Mouse (Mus musculus) left cerebral cortex, adult 11 months (tissue): ENCODE results near the gene Vmn2r90.
A peak's percentile ranks its signal among the peaks of the same experiment; 100 is the strongest.
"Not testable (repeated sequence)": the region's sequence is repeated elsewhere in the genome, so short reads cannot be mapped to it uniquely, and the experiment has no call there.

Experiments used
- DNase-seq: peaks from one replicate; pipeline ENCODE4 v3.0.0; 2022; ENCODE audit warnings: low spot score

Gene Vmn2r90

DNA sequence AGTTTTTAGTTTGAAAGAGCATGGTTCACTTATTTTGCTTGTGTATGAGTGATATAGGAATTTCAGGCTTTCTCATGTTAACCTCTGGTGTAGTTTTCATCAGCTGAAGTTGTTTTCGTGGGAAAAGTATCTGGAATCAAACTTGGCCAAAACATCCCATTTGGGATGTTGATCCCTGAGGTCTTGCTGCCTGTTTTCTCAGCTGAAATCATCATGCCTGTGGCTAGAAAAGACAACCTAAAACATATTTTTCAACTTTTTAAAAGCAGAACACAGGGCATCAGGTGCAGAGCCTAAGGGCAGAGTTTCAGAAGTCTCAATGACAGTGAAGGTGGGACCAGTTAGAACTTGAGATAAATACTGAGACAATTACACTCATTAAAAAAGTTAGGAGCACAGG is at the start of gene Vmn2r90:
Gene Vmn2r90 (plus strand): TSS at position 301 of the 400 bp plus-strand sequence.
- no peak for DNase-seq

DNA sequence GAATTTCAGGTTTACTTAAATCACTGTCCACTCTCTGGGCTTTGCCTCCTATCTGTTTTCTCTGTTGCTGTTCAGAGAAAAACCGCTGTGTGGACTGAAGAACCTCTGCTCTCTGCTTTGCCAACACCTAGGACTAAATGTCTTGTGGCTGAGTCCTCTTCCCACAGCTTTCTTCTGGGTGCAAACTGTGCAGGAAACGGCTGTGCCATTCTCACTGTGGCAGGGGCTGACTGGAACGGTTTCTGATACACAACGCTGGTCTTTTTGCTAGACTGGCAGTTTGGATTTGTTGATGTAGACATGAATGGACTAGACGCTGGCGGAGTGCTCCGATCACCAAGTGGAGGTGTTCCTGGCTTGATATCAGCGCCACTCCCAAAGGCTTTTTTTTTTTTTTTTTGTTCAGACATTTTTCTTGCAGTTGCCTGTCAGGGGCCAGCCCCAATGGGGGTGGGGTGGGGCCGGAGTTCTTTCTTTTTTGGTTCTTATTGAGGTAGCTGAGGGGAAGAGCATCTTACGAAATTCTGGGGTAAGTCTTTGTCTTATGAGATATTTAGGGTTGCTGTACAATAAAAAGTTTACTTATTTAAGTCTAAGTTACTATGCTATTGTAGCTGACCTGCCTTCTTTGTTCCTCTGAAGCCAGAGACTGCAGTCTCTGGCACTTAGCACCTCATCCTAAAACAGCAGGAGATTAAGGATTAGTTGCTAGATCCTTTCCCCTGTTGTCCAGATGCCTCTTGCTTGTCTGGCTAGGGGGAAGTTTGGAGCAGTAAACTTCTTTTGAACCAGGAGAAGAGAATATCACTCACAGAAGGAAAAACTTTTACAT is 48.3 kb upstream of the Vmn2r90 start:
- DNase-seq: no peak

- no peak for DNase-seq
Measured at GRCm38 (mm10) chr17:17655829-17656176, 47.7 kb upstream of the Vmn2r90 start.

DNA sequence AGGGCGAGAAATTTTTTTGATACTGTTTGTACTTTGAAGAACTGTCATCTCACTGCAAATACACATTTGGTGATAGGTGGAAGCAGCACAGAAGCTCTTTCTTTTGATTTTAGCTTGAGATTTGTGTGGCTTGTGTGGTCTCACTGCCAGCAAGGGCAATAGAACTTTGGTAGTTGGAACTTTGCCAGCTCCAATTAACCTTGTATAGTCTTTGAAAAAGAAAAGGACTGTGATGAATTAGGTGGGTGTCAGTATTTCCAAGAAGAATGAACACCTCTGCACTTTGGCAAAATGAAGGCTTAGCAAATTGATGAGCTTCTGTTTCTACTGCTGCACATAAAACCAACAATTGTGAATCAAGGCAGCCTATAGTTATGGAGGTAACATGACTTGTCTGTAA is 24.8 kb upstream of the Vmn2r90 start:
- DNase-seq: no peak

DNA sequence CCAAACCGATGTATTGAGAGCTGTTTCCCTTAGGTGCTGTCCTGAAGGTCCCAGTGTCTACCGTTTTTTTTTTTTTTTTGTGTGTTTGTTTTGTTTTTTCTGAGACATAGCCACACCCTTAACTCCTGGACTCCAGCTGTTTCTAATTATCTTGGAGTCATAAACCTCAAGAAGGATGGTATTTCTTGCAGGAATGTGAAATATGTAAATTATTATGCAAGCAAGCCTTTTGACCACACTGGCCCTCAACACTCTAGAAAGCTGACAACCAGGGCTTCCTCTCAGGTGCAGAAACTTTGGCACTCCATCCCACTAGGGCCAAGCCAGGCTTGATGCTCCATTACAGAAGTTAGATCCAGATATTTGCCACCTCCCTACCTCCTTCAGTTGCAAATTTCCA is 12.9 kb upstream of the Vmn2r90 start:
- DNase-seq: no peak

- not testable (repeated sequence) for DNase-seq
Measured at GRCm38 (mm10) chr17:17732396-17732795, 28.8 kb downstream of the Vmn2r90 start.

- no peak for DNase-seq
Measured at GRCm38 (mm10) chr17:17738635-17739034, 35.1 kb downstream of the Vmn2r90 start.

DNA sequence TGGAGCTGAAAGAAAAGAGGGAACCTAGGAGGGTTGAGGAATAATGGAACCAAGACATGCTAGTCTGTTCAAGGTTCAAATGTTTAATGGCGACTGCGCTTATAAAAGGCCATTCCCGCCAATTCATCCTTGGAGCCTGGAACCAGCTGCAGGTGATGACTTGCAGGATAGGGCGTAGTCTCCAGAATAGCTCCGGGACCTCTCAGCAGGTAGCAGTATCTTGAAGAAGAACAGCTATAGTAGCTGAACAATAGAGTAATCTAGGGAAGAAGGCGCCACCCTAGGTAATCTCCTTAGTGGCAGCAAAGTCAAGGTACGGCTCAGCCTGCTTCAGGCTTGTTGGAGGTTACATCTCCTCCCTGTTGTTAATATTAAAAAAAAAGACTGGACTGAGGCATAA is 35.8 kb downstream of the Vmn2r90 start:
- not testable (repeated sequence) for DNase-seq

GRCm38 (mm10) chr17:17739936-17740335 is 36.4 kb downstream of the Vmn2r90 start:
- not testable (repeated sequence) for DNase-seq

DNA sequence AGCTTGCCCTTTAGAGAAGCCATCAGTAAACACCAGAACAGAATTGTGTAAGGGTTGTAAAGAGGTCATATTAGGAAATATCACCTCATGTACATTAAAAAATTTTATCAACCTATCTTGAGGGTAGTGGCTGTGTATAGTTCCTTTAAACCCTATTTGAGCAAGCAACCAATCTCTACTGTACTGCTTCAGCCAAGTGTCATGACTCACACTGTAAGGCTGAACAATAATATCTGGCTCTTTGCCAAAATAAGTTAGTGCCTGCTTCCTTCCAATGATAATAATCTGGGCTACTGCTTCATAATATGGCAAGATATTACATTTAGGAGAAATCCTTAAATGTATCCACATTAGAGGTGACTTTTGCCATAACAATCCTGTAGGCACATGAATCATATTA is 38.0 kb downstream of the Vmn2r90 start:
- not testable (repeated sequence) for DNase-seq

DNA sequence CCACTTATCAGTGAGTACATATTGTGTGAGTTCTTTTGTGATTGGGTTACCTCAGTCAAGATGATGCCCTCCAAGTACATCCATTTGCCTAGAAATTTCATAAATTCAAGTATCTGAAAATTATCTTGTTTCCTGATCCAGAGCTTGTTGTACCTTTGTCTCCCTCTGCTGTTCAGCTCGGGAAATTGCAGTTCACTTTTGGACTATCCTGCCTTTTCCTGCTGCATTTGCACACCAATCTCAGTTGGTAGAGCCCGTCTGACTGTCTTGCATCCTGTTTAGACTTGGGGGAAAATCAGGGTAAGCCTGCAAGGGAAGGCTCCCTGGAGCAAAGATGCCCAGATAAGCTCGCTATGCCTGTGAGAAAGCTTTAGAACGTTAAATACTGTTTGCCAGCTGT is 45.8 kb downstream of the Vmn2r90 start:
- peak; percentile 47 for DNase-seq

- no peak for DNase-seq
Measured at GRCm38 (mm10) chr17:17762614-17763293, 59.2 kb downstream of the Vmn2r90 start.

GRCm38 (mm10) chr17:17764206-17764605 is 60.7 kb downstream of the Vmn2r90 start:
- no peak for DNase-seq

DNA sequence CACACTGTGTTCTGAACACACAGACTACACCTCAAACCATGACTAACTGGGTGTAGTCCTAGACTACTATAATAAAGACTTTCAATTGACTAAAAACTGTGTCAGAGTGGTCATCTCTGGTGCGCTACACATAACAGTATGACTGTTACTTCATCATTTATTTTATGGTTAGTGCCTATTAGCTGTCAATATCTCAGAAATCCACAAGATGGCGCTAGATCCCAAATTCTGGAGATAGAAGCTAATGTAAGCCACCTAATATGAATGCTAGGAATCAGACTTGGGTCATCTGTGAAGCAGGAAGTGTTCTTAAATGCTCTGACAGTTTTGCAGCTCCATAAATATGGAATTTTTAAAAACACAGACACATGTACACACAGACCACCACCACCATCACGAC is 62.9 kb downstream of the Vmn2r90 start:
- peak; percentile 29 for DNase-seq
